8 mouse cellular contexts compared by ENCODE assay signal in the genomic region with DNA sequence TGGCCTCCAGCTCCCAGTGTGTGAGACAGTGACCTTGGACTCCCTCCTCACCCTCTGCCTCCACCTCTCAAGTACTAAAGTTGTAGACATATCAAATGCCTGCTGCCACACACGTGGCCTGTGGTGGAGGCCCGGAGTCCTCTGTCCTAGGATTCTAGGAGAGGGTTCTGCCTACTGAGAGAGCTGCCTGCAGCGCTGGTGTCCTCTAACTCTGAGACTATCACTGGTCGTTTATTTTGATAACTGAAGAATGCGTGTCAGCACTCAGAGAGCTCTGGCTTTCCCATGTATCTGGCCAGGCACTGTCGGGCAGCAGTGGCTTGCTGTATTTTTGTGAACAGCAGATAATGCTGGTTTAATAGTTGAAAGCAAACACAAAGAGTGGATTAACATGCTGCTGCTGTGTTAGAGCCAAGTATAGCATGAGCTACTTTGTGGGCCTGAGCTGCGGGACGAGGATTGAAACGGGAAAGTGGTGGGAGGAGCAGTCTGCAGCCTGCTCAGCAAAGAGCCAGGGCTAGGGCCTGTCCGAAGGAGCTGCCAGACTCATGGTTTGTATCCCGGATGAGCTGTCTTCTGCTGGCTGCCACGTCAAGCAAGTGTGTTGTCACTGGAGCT. TPM values are rescaled to one million over a fixed set of nuclear protein-coding genes. Genes with fewer than 3 reads are reported as not detected.
DNase-seq lines count a peak whose midpoint lies in the region; TF ChIP-seq lines count a peak whose summit lies in the region.

No protein-coding gene starts in this region.

- TF ChIP-seq POLR2A in thymus, adult 2 months (IDR thresholded peaks at IDR 0.05; ENCODE audit: control insufficient read depth, extremely low read depth, insufficient read depth, low read length, poor library complexity), result no peak
- no peak for TF ChIP-seq POLR2A in olfactory bulb, adult 2 months (IDR thresholded peaks at IDR 0.05; ENCODE audit: insufficient read depth, low read depth, low read length)

- H3K27ac ChIP-seq in thymus, adult 2 months (ENCODE audit: control insufficient read depth, insufficient read depth, low read length), result 0 out of 2 replicates have a peak overlapping the region, but pooled peaks have one; percentile 4
- H3K27ac ChIP-seq in limb, embryonic 10.5 days, result 0 out of 2 replicates have a peak overlapping the region, but pooled peaks have one; percentile 37
- H3K27ac ChIP-seq in olfactory bulb, adult 2 months (ENCODE audit: insufficient read depth, low read depth, low read length), result peak overlapping the region; percentile 55

- H3K9me3 ChIP-seq in limb, embryonic 10.5 days (replicated peaks), result no peaks in the 10 kb centered on the region

- no peaks in the 10 kb centered on the region for H3K27me3 ChIP-seq in thymus, adult 2 months (ENCODE audit: control insufficient read depth, insufficient read depth, low read length)
- H3K27me3 ChIP-seq in limb, embryonic 10.5 days (ENCODE audit: low read depth, poor library complexity, severe bottlenecking), result no peaks in the 10 kb centered on the region

- no peak overlapping the region for H3K4me3 ChIP-seq in thymus, adult 2 months (ENCODE audit: control insufficient read depth, insufficient read depth, low read length)
- H3K4me3 ChIP-seq in limb, embryonic 10.5 days, result no peak overlapping the region
- no peak overlapping the region for H3K4me3 ChIP-seq in olfactory bulb, adult 2 months (ENCODE audit: insufficient read depth, low read depth, low read length)

- H3K4me1 ChIP-seq in thymus, adult 2 months (replicated peaks; ENCODE audit: control insufficient read depth, insufficient read depth, low read length), result peaks cover 36% of the 10 kb centered on the region
- peaks cover 56% of the 10 kb centered on the region for H3K4me1 ChIP-seq in limb, embryonic 10.5 days
- peaks cover 65% of the 10 kb centered on the region for H3K4me1 ChIP-seq in olfactory bulb, adult 2 months (ENCODE audit: control insufficient read depth, insufficient read depth, low read length)

- H3K36me3 ChIP-seq in thymus, adult 2 months (ENCODE audit: control insufficient read depth, insufficient read depth, low read length), result no peaks in the 10 kb centered on the region
- peaks cover 25% of the 10 kb centered on the region for H3K36me3 ChIP-seq in limb, embryonic 10.5 days

- 93% methylated on average over 12 of the region's 12 CpGs for WGBS in thymus, adult 2 months
- WGBS in limb, embryonic 10.5 days, result 55% methylated on average over 12 of the region's 12 CpGs
- WGBS in olfactory bulb, adult 2 months, result 11% methylated on average over 12 of the region's 12 CpGs

- TF ChIP-seq CTCF in thymus, adult 2 months (IDR thresholded peaks at IDR 0.05; ENCODE audit: borderline replicate concordance, control insufficient read depth, extremely low read depth, insufficient read depth, low read length, poor library complexity), result no peak
- no peak for TF ChIP-seq CTCF in olfactory bulb, adult 2 months (IDR thresholded peaks at IDR 0.05; ENCODE audit: insufficient read depth, low read depth, low read length)

- DNase-seq in thymus, adult 2 months, result no peak
- no peak for DNase-seq in thymus, adult 18-20 months
- peak; percentile 66 for DNase-seq in gastrocnemius, postnatal 25 days
- DNase-seq in limb, embryonic 10.5 days (ENCODE audit: low spot score), result no peak
- DNase-seq in spleen, postnatal 10 days (ENCODE audit: low spot score in 2 of 2), result no peak
- DNase-seq in layer of hippocampus, adult 11-12 months (ENCODE audit: low spot score), result no peak
- no peak for DNase-seq in thymus, postnatal 25 days

RNA-seq across cellular contexts. Expression of a gene that starts 13.1 kb away (rescaled TPM):
- 75.6 and 84.8 TPM in 2 replicates for polyA plus RNA-seq in thymus, adult 2 months (2012; rRNA removed)
- 10 to 100 TPM; 40.7 to 45.1 TPM for total RNA-seq in gastrocnemius, postnatal 25 days (2021)
- 40.1 and 47.8 TPM in 2 replicates for polyA plus RNA-seq in limb, embryonic 10.5 days (2016; fragmentation: Nextera tagmentation; extraction: Ambion mirVana)
- polyA plus RNA-seq in olfactory bulb, adult 2 months (2012; ENCODE audit: insufficient read depth, insufficient read length, low replicate concordance, missing spikeins), result not detected in 2 replicates

Comparison
In these comparisons a context has a peak if more than half of its experiments do, and no peak if none do; other contexts are left out.
1. H3K27ac ChIP-seq: peak in every context shown above with its lines; median percentile 55 in olfactory bulb, adult 2 months; 37 in limb, embryonic 10.5 days; 4 in thymus, adult 2 months.